Mouse (Mus musculus): ENCODE results near the gene Alg13. TPM values are rescaled to one million over a fixed set of nuclear protein-coding genes. Genes with fewer than 3 reads are reported as not detected.

Alg13 gene
- total RNA-seq, 2 experiments from 2014 or later, result 16.1 to 19.4 TPM

Small RNA genes within 50 kb of the gene (microRNA-seq; reads per million reads assigned to microRNA genes)
- not detected for gene Mir680-2

Other genes starting within 250 kb of the Alg13 start
- under 1 TPM in 1 of 2 experiments, not detected in 1; 0.28 TPM for gene A730046J19Rik, start 164.1 kb upstream of the Alg13 start, total RNA-seq (2021)
- not detected for gene Trpc5os, start 138.8 kb downstream of the Alg13 start, total RNA-seq (2021)

All from left cerebral cortex, postnatal 10 days (tissue).